Mouse (Mus musculus) lung, adult 2 months (tissue): ENCODE data around the gene Nr6a1.

Source experiments
- CTCF ChIP-seq: fragments of 200-500 bp; IDR thresholded peaks from 2 replicates; pipeline ENCODE4 v1.5.1; 2011; ENCODE audit warnings: mild to moderate bottlenecking, low read length, control low read depth; ENCODE audit not compliant: insufficient read depth
- POLR2A ChIP-seq: fragments of 200-500 bp; IDR thresholded peaks from 2 replicates; pipeline ENCODE4 v1.6.1; 2011; ENCODE audit warnings: low read depth, mild to moderate bottlenecking, control low read depth, low read length, borderline replicate concordance; ENCODE audit errors: extremely low read depth

DNA sequence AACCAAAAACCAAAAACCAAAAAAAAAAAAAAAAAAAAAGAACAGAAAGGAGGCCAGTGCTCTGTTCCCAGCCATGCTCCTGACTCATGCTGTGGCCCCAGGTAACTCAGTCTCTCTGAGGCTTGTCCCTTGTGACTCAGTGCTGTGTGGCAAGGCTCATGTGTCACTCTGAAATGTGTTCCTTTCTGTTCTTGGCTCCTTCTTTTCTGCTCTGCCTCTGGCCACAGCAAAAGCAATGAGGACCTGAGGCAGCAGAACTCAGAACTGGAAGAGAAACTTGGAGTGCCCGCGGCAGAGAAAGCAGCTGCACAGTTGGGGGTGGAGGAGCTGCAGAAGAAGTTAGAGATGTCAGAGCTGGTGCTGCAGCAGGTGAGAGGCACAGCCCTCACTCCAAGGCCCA lies 46.7 kb upstream of the Nr6a1 start:
- TF ChIP-seq CTCF (no peak), POLR2A (no peak)
